Mouse (Mus musculus) MEL (cell line): ENCODE data around the gene Kif4. TPM values are rescaled to one million over a fixed set of nuclear protein-coding genes. Genes with fewer than 3 reads are reported as not detected.

Experiments
- DNase-seq: peaks from one replicate; pipeline ENCODE4 v3.0.0; 2011; ENCODE audit warnings: low read depth, low spot score
- H3K27ac ChIP-seq: 2 replicates; pipeline ENCODE4 v1.5.1; 2012; ENCODE audit warnings: low read depth, mild to moderate bottlenecking, control low read depth, low read length, moderate library complexity; ENCODE audit not compliant: control insufficient read depth
- H3K27me3 ChIP-seq, 2 experiments: fragments of 150-350 bp in 1 of 2; sonication (generic) in 1 of 2; 2 replicates each; pipeline ENCODE4 v1.6.1; 2012; ENCODE audit warnings: low read length in 2 of 2, mild to moderate bottlenecking in 2 of 2, improper control_type of control experiment in 1 of 2, moderate library complexity in 1 of 2; ENCODE audit not compliant: insufficient read depth in 2 of 2, control insufficient read depth in 1 of 2
- H3K36me3 ChIP-seq, 2 experiments: 2 replicates each; pipeline ENCODE4 v1.6.1; 2012 to 2014; ENCODE audit warnings: low read length in 2 of 2, improper control_type of control experiment in 1 of 2, inconsistent platforms in 1 of 2, mild to moderate bottlenecking in 1 of 2; ENCODE audit not compliant: insufficient read depth in 2 of 2, control insufficient read depth in 1 of 2
- H3K4me1 ChIP-seq, 2 experiments: fragments of 150-350 bp in 1 of 2; sonication (generic) in 1 of 2; 2 replicates each; pipeline ENCODE4 v1.6.1; 2012; ENCODE audit warnings: low read length in 2 of 2, improper control_type of control experiment in 1 of 2, mild to moderate bottlenecking in 1 of 2; ENCODE audit not compliant: insufficient read depth in 2 of 2, control insufficient read depth in 1 of 2
- H3K4me3 ChIP-seq, 2 experiments: fragments of 150-350 bp in 1 of 2; sonication (generic) in 1 of 2; 2 replicates each; pipeline ENCODE4 v1.5.1; 2012; ENCODE audit warnings: low read depth in 2 of 2, low read length in 2 of 2, mild to moderate bottlenecking in 2 of 2, moderate library complexity in 2 of 2, control low read depth in 1 of 2, improper control_type of control experiment in 1 of 2; ENCODE audit not compliant: control insufficient read depth in 1 of 2, insufficient read depth in 1 of 2
- H3K79me2 ChIP-seq: 2 replicates; pipeline ENCODE4 v1.6.1; 2012; ENCODE audit warnings: mild to moderate bottlenecking, low read length, moderate library complexity; ENCODE audit not compliant: control insufficient read depth, poor library complexity, insufficient read depth
- H3K9ac ChIP-seq: 2 replicates; pipeline ENCODE4 v1.6.1; 2012; ENCODE audit warnings: low read depth, mild to moderate bottlenecking, control low read depth, low read length, moderate library complexity; ENCODE audit not compliant: control insufficient read depth, poor library complexity, severe bottlenecking
- H3K9me3 ChIP-seq: fragments of 150-350 bp; sonication (generic); replicated peaks from 2 replicates; pipeline ENCODE4 v1.6.1; 2012; ENCODE audit warnings: mild to moderate bottlenecking, low read length, improper control_type of control experiment, moderate library complexity; ENCODE audit not compliant: insufficient read depth
- CHD1 ChIP-seq: IDR thresholded peaks from 2 replicates; pipeline ENCODE4 v1.6.1; 2012; ENCODE audit warnings: low read depth, mild to moderate bottlenecking, inconsistent platforms, low read length, improper control_type of control experiment
- CTCF ChIP-seq, 3 experiments: IDR thresholded peaks in 2 of 3; conservative IDR thresholded peaks in 1 of 3; 2 replicates each; pipeline ENCODE4 v1.5.1; 2011 to 2012; ENCODE audit warnings: low read length in 3 of 3, low read depth in 2 of 3, mild to moderate bottlenecking in 2 of 3, improper control_type of control experiment in 1 of 3, inconsistent platforms in 1 of 3, mixed read lengths in 1 of 3, moderate library complexity in 1 of 3; ENCODE audit not compliant: control insufficient read depth in 1 of 3, insufficient read depth in 1 of 3, poor library complexity in 1 of 3, severe bottlenecking in 1 of 3
- E2F4 ChIP-seq: IDR thresholded peaks from 2 replicates; pipeline ENCODE4 v1.6.1; 2011; ENCODE audit warnings: low read depth, low read length, improper control_type of control experiment, borderline replicate concordance
- ETS1 ChIP-seq: IDR thresholded peaks from 2 replicates; pipeline ENCODE4 v1.6.1; 2012; ENCODE audit warnings: low read depth, mild to moderate bottlenecking, inconsistent platforms, low read length, improper control_type of control experiment, moderate library complexity
- KAT2A ChIP-seq: conservative IDR thresholded peaks from 2 replicates; pipeline ENCODE4 v1.6.1; 2012; ENCODE audit warnings: low read depth, low read length, improper control_type of control experiment, inconsistent platforms
- MAZ ChIP-seq: IDR thresholded peaks from 2 replicates; pipeline ENCODE4 v1.6.1; 2012; ENCODE audit warnings: low read depth, mild to moderate bottlenecking, inconsistent platforms, low read length, improper control_type of control experiment
- MXI1 ChIP-seq: IDR thresholded peaks from 2 replicates; pipeline ENCODE4 v1.6.1; 2011; ENCODE audit warnings: mild to moderate bottlenecking, low read depth, low read length, improper control_type of control experiment
- MYB ChIP-seq: IDR thresholded peaks from 2 replicates; pipeline ENCODE4 v1.6.1; 2011; ENCODE audit warnings: mild to moderate bottlenecking, low read depth, low read length, improper control_type of control experiment
- POLR2AphosphoS2 ChIP-seq: IDR thresholded peaks from 2 replicates; pipeline ENCODE4 v1.6.1; 2011; ENCODE audit warnings: low read length, improper control_type of control experiment
- RAD21 ChIP-seq: IDR thresholded peaks from 2 replicates; pipeline ENCODE4 v1.6.1; 2011; ENCODE audit warnings: mild to moderate bottlenecking, low read depth, low read length, improper control_type of control experiment
- SMC3 ChIP-seq: IDR thresholded peaks from 2 replicates; pipeline ENCODE4 v1.6.1; 2011; ENCODE audit warnings: low read depth, low read length, improper control_type of control experiment
- UBTF ChIP-seq: IDR thresholded peaks from 2 replicates; pipeline ENCODE4 v1.6.1; 2012; ENCODE audit warnings: low read depth, mild to moderate bottlenecking, inconsistent platforms, low read length, improper control_type of control experiment, moderate library complexity, borderline replicate concordance; ENCODE audit not compliant: insufficient read depth
- ZMIZ1 ChIP-seq: IDR thresholded peaks from 2 replicates; pipeline ENCODE4 v1.6.1; 2012; ENCODE audit warnings: low read depth, mild to moderate bottlenecking, inconsistent platforms, low read length, improper control_type of control experiment, moderate library complexity
- polyA plus RNA-seq, 2 experiments: library from polyadenylated mRNA; stranded (reverse) in 1 of 2; unstranded in 1 of 2; fragments of >175 nt in 1 of 2; fragments of >200 nt in 1 of 2; gene quantifications; 2 replicates each; pipeline versions ENCODE4 v1.2.1 to v1.2.4; 2012; ENCODE audit warnings: low replicate concordance in 2 of 2, low read depth in 1 of 2; ENCODE audit not compliant: insufficient read length in 2 of 2, insufficient read depth in 1 of 2, missing spikeins in 1 of 2
- total RNA-seq: library from RNA; depleted of rRNA; stranded (reverse); fragments of 300-350 nt; gene quantifications from 2 replicates; pipeline ENCODE4 v1.2.3, GENCODE M21; 2012

Kif4 gene
- total and polyA plus RNA-seq, 3 experiments, result 30.2 to 153 (median 35.2) TPM

GRCm38 (mm10) chrX:100767885-100768626 is 142.5 kb downstream of the Kif4 start:
- H3K4me1 ChIP-seq, result no peaks in the 10 kb centered on the region
- no peak overlapping the region for H3K4me3 ChIP-seq
- H3K27me3 ChIP-seq, result no peaks in the 10 kb centered on the region
- no peak overlapping the region for H3K27ac ChIP-seq
- no peak for TF ChIP-seq ZMIZ1
- no peak for TF ChIP-seq ETS1
- H3K9ac ChIP-seq, result no peak overlapping the region
- no peaks in the 10 kb centered on the region for H3K79me2 ChIP-seq
- DNase-seq, result no peak
- no peaks in the 10 kb centered on the region for H3K9me3 ChIP-seq
- no peaks in the 10 kb centered on the region for H3K36me3 ChIP-seq

- Histone ChIP-seq H3K9me3 (no peaks in the 10 kb centered on the region), H3K27me3 (no peaks in the 10 kb centered on the region), H3K79me2 (no peaks in the 10 kb centered on the region), H3K27ac (no peak overlapping the region), H3K4me1 (no peaks in the 10 kb centered on the region), H3K36me3 (no peaks in the 10 kb centered on the region), H3K4me3 (no peak overlapping the region), H3K9ac (no peak overlapping the region)
- no peak for DNase-seq
- TF ChIP-seq POLR2AphosphoS2 (no peak), KAT2A (no peak), MYB (no peak), CHD1 (no peak), MXI1 (no peak), E2F4 (no peak), UBTF (no peak), ETS1 (no peak)
These were observed 143.7 kb downstream of the Kif4 start for GRCm38 (mm10) chrX:100769281-100769680.

GRCm38 (mm10) chrX:100774341-100774811 is 148.8 kb downstream of the Kif4 start:
- DNase-seq, result peak; percentile 76
- peak overlapping the region; percentile 85 to 91 for H3K4me3 ChIP-seq

More at GRCm38 (mm10) chrX:100774341-100774811, 148.8 kb downstream of the Kif4 start:
- Histone ChIP-seq H3K9me3 (no peaks in the 10 kb centered on the region), H3K79me2 (no peaks in the 10 kb centered on the region; the same call in 1 of the 2 replicates), H3K27me3 (no peaks in the 10 kb centered on the region), H3K4me1 (no peaks in the 10 kb centered on the region; a peak in 1 of 4 replicates), H3K27ac (peak overlapping the region; percentile 6; the same call in 1 of the 2 replicates), H3K36me3 (no peaks in the 10 kb centered on the region), H3K9ac (peak overlapping the region; percentile 84)
- TF ChIP-seq SMC3 (peak; percentile 46), ZMIZ1 (no peak), POLR2AphosphoS2 (no peak), MAZ (no peak), RAD21 (peak; percentile 33), CTCF (IDR thresholded peaks at IDR 0.05 in 2 of 3, conservative IDR thresholded peaks at IDR 0.05 in 1 of 3; ENCODE audit: control insufficient read depth in 1 of 3, insufficient read depth in 1 of 3, low read depth in 2 of 3, low read length in 3 of 3, poor library complexity in 1 of 3, severe bottlenecking in 1 of 3) (peak; percentile 38 to 68 (median 57))
